Mouse (Mus musculus): ENCODE results near the gene Zranb3. TPM values are rescaled to one million over a fixed set of nuclear protein-coding genes. Genes with fewer than 3 reads are reported as not detected.

Gene Zranb3
- polyA plus RNA-seq, 1 experiment = 0.56 TPM

GRCm38 (mm10) chr1:128076791-128077479 lies 25.9 kb downstream of the Zranb3 start:
- Histone ChIP-seq H3K27ac (ENCODE audit: insufficient read depth, low read depth, low read length) (no peak overlapping the region), H3K4me3 (ENCODE audit: low read depth, low read length) (no peak overlapping the region), H3K27me3 (ENCODE audit: control insufficient read depth, insufficient read depth, low read length) (no peaks in the 10 kb centered on the region), H3K36me3 (ENCODE audit: control insufficient read depth, insufficient read depth, low read length) (no peaks in the 10 kb centered on the region), H3K4me1 (ENCODE audit: control insufficient read depth, insufficient read depth, insufficient read length, low read length) (peaks cover 5% of the 10 kb centered on the region)
- WGBS = 89% methylated on average over 8 of the region's 8 CpGs
- TF ChIP-seq CTCF (IDR thresholded peaks at IDR 0.05; ENCODE audit: extremely low read depth, insufficient read length, insufficient replicate concordance, low read depth, low read length) = no peak
- TF ChIP-seq POLR2A (IDR thresholded peaks at IDR 0.05; ENCODE audit: low read depth, low read length) = no peak

- H3K4me3 ChIP-seq (ENCODE audit: low read depth, low read length) = no peak overlapping the region
- 94% methylated on average over 6 of the region's 6 CpGs for WGBS
- TF ChIP-seq POLR2A (IDR thresholded peaks at IDR 0.05; ENCODE audit: low read depth, low read length) = no peak
- TF ChIP-seq CTCF (IDR thresholded peaks at IDR 0.05; ENCODE audit: extremely low read depth, insufficient read length, insufficient replicate concordance, low read depth, low read length) = no peak
- H3K4me1 ChIP-seq (ENCODE audit: control insufficient read depth, insufficient read depth, insufficient read length, low read length) = no peaks in the 10 kb centered on the region
- no peaks in the 10 kb centered on the region for H3K36me3 ChIP-seq (ENCODE audit: control insufficient read depth, insufficient read depth, low read length)
- no peaks in the 10 kb centered on the region for H3K27me3 ChIP-seq (ENCODE audit: control insufficient read depth, insufficient read depth, low read length)
- no peak overlapping the region for H3K27ac ChIP-seq (ENCODE audit: insufficient read depth, low read depth, low read length)
These were observed 29.8 kb downstream of the Zranb3 start for GRCm38 (mm10) chr1:128073051-128073450.

GRCm38 (mm10) chr1:128070003-128070402 lies 32.8 kb downstream of the Zranb3 start:
- Histone ChIP-seq H3K36me3 (ENCODE audit: control insufficient read depth, insufficient read depth, low read length) (no peaks in the 10 kb centered on the region), H3K27me3 (ENCODE audit: control insufficient read depth, insufficient read depth, low read length) (no peaks in the 10 kb centered on the region), H3K27ac (ENCODE audit: insufficient read depth, low read depth, low read length) (no peak overlapping the region), H3K4me1 (ENCODE audit: control insufficient read depth, insufficient read depth, insufficient read length, low read length) (no peaks in the 10 kb centered on the region), H3K4me3 (ENCODE audit: low read depth, low read length) (no peak overlapping the region)
- no peak for TF ChIP-seq CTCF (IDR thresholded peaks at IDR 0.05; ENCODE audit: extremely low read depth, insufficient read length, insufficient replicate concordance, low read depth, low read length)
- 92% methylated on average over 3 of the region's 3 CpGs for WGBS

- H3K36me3 ChIP-seq (ENCODE audit: control insufficient read depth, insufficient read depth, low read length) = no peaks in the 10 kb centered on the region
- no peak overlapping the region for H3K27ac ChIP-seq (ENCODE audit: insufficient read depth, low read depth, low read length)
- TF ChIP-seq POLR2A (IDR thresholded peaks at IDR 0.05; ENCODE audit: low read depth, low read length) = no peak
- TF ChIP-seq CTCF (IDR thresholded peaks at IDR 0.05; ENCODE audit: extremely low read depth, insufficient read length, insufficient replicate concordance, low read depth, low read length) = no peak
- no peaks in the 10 kb centered on the region for H3K4me1 ChIP-seq (ENCODE audit: control insufficient read depth, insufficient read depth, insufficient read length, low read length)
- WGBS = 73% methylated on average over 2 of the region's 2 CpGs
- no peaks in the 10 kb centered on the region for H3K27me3 ChIP-seq (ENCODE audit: control insufficient read depth, insufficient read depth, low read length)
- no peak overlapping the region for H3K4me3 ChIP-seq (ENCODE audit: low read depth, low read length)
These were observed 33.9 kb downstream of the Zranb3 start for GRCm38 (mm10) chr1:128068945-128069397.

- Histone ChIP-seq H3K4me1 (ENCODE audit: control insufficient read depth, insufficient read depth, insufficient read length, low read length) (no peaks in the 10 kb centered on the region), H3K36me3 (ENCODE audit: control insufficient read depth, insufficient read depth, low read length) (no peaks in the 10 kb centered on the region), H3K27ac (ENCODE audit: insufficient read depth, low read depth, low read length) (no peak overlapping the region), H3K27me3 (ENCODE audit: control insufficient read depth, insufficient read depth, low read length) (no peaks in the 10 kb centered on the region), H3K4me3 (ENCODE audit: low read depth, low read length) (no peak overlapping the region)
- TF ChIP-seq POLR2A (IDR thresholded peaks at IDR 0.05; ENCODE audit: low read depth, low read length) = no peak
- no peak for TF ChIP-seq CTCF (IDR thresholded peaks at IDR 0.05; ENCODE audit: extremely low read depth, insufficient read length, insufficient replicate concordance, low read depth, low read length)
- whole genome bisulfite sequencing = 94% methylated on average over 6 of the region's 6 CpGs
These were observed 38.1 kb downstream of the Zranb3 start for GRCm38 (mm10) chr1:128064716-128065115.

GRCm38 (mm10) chr1:128062167-128062566 lies 40.7 kb downstream of the Zranb3 start:
- 90% methylated on average over 1 of the region's 1 CpGs for WGBS
- TF ChIP-seq POLR2A (IDR thresholded peaks at IDR 0.05; ENCODE audit: low read depth, low read length) = no peak
- TF ChIP-seq CTCF (IDR thresholded peaks at IDR 0.05; ENCODE audit: extremely low read depth, insufficient read length, insufficient replicate concordance, low read depth, low read length) = no peak
- Histone ChIP-seq H3K27ac (ENCODE audit: insufficient read depth, low read depth, low read length) (no peak overlapping the region), H3K4me3 (ENCODE audit: low read depth, low read length) (no peak overlapping the region), H3K27me3 (ENCODE audit: control insufficient read depth, insufficient read depth, low read length) (no peaks in the 10 kb centered on the region), H3K4me1 (ENCODE audit: control insufficient read depth, insufficient read depth, insufficient read length, low read length) (no peaks in the 10 kb centered on the region), H3K36me3 (ENCODE audit: control insufficient read depth, insufficient read depth, low read length) (no peaks in the 10 kb centered on the region)

GRCm38 (mm10) chr1:128061401-128061800 lies 41.4 kb downstream of the Zranb3 start:
- Histone ChIP-seq H3K27me3 (ENCODE audit: control insufficient read depth, insufficient read depth, low read length) (no peaks in the 10 kb centered on the region), H3K4me3 (ENCODE audit: low read depth, low read length) (no peak overlapping the region), H3K36me3 (ENCODE audit: control insufficient read depth, insufficient read depth, low read length) (no peaks in the 10 kb centered on the region), H3K27ac (ENCODE audit: insufficient read depth, low read depth, low read length) (no peak overlapping the region), H3K4me1 (ENCODE audit: control insufficient read depth, insufficient read depth, insufficient read length, low read length) (no peaks in the 10 kb centered on the region)
- WGBS = 75% methylated on average over 1 of the region's 1 CpGs
- TF ChIP-seq CTCF (IDR thresholded peaks at IDR 0.05; ENCODE audit: extremely low read depth, insufficient read length, insufficient replicate concordance, low read depth, low read length) = no peak
- TF ChIP-seq POLR2A (IDR thresholded peaks at IDR 0.05; ENCODE audit: low read depth, low read length) = no peak
